Mouse (Mus musculus): Measurements from ENCODE around the gene Tnk1.
"Not testable (repeated sequence)": the region's sequence is repeated elsewhere in the genome, so short reads cannot be mapped to it uniquely, and the experiment has no call there.

The Tnk1 gene

GRCm38 (mm10) chr11:69878399-69878798 lies 19.9 kb upstream of the Tnk1 start:
- no peak for DNase-seq

- DNase-seq = no peak
Observed at GRCm38 (mm10) chr11:69877878-69878277, 19.3 kb upstream of the Tnk1 start, which contains the start of gene Tmem95. TSS of gene Tmem95 (minus strand) at chr11:69878018.

GRCm38 (mm10) chr11:69876867-69877266 lies 18.3 kb upstream of the Tnk1 start:
- DNase-seq = peak; percentile 62

- DNase-seq = no peak
Observed at GRCm38 (mm10) chr11:69876186-69876585, 17.7 kb upstream of the Tnk1 start.

GRCm38 (mm10) chr11:69872451-69872850 lies 13.9 kb upstream of the Tnk1 start:
- DNase-seq = no peak

- no peak for DNase-seq
Observed at GRCm38 (mm10) chr11:69871822-69872221, 13.3 kb upstream of the Tnk1 start.

- no peak for DNase-seq
Observed at GRCm38 (mm10) chr11:69870289-69871069, 11.9 kb upstream of the Tnk1 start.

- DNase-seq = no peak
Observed at GRCm38 (mm10) chr11:69867335-69867734, 8.8 kb upstream of the Tnk1 start.

GRCm38 (mm10) chr11:69865561-69865960 lies 7.0 kb upstream of the Tnk1 start:
- DNase-seq = no peak

GRCm38 (mm10) chr11:69864138-69864860 lies 5.8 kb upstream of the Tnk1 start:
- no peak for DNase-seq

GRCm38 (mm10) chr11:69863729-69864128 lies 5.2 kb upstream of the Tnk1 start:
- DNase-seq = not testable (repeated sequence)

GRCm38 (mm10) chr11:69855347-69855746 lies 3.2 kb downstream of the Tnk1 start:
- DNase-seq = no peak

GRCm38 (mm10) chr11:69854680-69855079 lies 3.9 kb downstream of the Tnk1 start:
- no peak for DNase-seq

GRCm38 (mm10) chr11:69853994-69854393 lies 4.5 kb downstream of the Tnk1 start:
- no peak for DNase-seq

- no peak for DNase-seq
Observed at GRCm38 (mm10) chr11:69850754-69851153, 7.8 kb downstream of the Tnk1 start.

- DNase-seq = no peak
Observed at GRCm38 (mm10) chr11:69849884-69850283, 8.6 kb downstream of the Tnk1 start.

GRCm38 (mm10) chr11:69849128-69849527 lies 9.4 kb downstream of the Tnk1 start:
- DNase-seq = no peak

- no peak for DNase-seq
Observed at GRCm38 (mm10) chr11:69848021-69848420, 10.5 kb downstream of the Tnk1 start.

- DNase-seq = no peak
Observed at GRCm38 (mm10) chr11:69846738-69847688, 11.5 kb downstream of the Tnk1 start.

- DNase-seq = peak; percentile 91
Observed at GRCm38 (mm10) chr11:69846198-69846680, 12.3 kb downstream of the Tnk1 start, which contains the start of gene Plscr3. TSS of gene Plscr3 (plus strand) at chr11:69846376.

GRCm38 (mm10) chr11:69838714-69839104 lies 19.8 kb downstream of the Tnk1 start:
- no peak for DNase-seq

- peak; percentile 95 for DNase-seq
Observed at GRCm38 (mm10) chr11:69837952-69838713, 20.4 kb downstream of the Tnk1 start, which contains the start of gene Tmem256. TSS of gene Tmem256 (plus strand) at chr11:69838514.

Measured in right cerebral cortex, postnatal 25 days (tissue).